In the genomic region with DNA sequence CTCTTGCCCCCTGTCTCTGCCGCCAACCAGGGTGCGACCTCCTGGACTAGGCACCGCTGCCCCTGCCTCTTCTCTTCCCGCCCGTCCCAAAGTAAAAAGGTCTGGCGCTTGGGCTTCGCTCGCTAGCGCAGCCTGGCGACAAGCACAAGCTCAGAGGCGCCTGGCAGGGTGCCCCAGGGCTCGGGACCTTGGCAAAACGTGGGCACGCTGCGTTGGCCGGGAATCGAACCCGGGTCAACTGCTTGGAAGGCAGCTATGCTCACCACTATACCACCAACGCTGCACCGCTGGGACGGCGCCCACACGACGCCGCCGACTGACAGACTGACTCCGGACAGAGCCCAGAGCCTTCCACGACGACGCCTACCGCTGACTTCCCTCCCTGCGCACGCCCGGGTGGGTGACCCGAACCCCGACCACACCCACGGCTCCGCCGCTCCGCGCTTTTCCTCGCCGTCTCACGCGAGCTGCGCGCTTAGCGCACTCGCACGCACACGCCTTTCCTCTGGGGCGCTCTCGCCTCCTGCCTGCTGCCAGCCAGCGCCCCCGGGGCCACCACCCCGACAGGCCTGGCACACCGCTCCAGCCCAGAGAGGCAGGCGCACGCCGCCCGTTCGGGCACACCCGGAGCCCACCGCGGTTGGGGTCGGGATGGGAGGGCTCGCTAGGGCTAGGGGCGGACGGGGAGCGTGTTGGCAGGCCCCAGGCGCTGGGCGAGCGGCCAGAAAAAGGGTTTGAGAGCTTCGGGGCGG, we compare ENCODE assay signal across 8 mouse cellular contexts. TPM values are rescaled to one million over a fixed set of nuclear protein-coding genes. Genes with fewer than 3 reads are reported as not detected.
A peak's percentile ranks its signal among the peaks of the same experiment; 100 is the strongest.
DNase-seq lines count a peak whose midpoint lies in the region; ATAC-seq lines count a peak whose summit lies in the region.
"Not testable (repeated sequence)": the region's sequence is repeated elsewhere in the genome, so short reads cannot be mapped to it uniquely, and the experiment has no call there.

A gene (minus strand): TSS at position 445 of the 752 bp plus-strand sequence.

- not testable (repeated sequence) for H3K9me3 ChIP-seq in embryonic facial prominence, embryonic 11.5 days (replicated peaks; ENCODE audit: control insufficient read depth, low read length); limb, embryonic 10.5 days (replicated peaks); midbrain, embryonic 11.5 days (ENCODE audit: control insufficient read depth, low read length)

- H3K4me2 ChIP-seq in embryonic facial prominence, embryonic 11.5 days (ENCODE audit: low read depth, low read length): peak within 1 kb of the TSS; percentile 46
- peak within 1 kb of the TSS; percentile 36 for H3K4me2 ChIP-seq in midbrain, embryonic 11.5 days

- 2% methylated on average over 40 of the region's 75 CpGs for WGBS in embryonic facial prominence, embryonic 11.5 days
- WGBS in limb, embryonic 10.5 days: 1% methylated on average over 45 of the region's 75 CpGs
- WGBS in midbrain, embryonic 11.5 days: 1% methylated on average over 39 of the region's 75 CpGs

- not testable (repeated sequence) for H3K4me1 ChIP-seq in embryonic facial prominence, embryonic 11.5 days (ENCODE audit: control insufficient read depth, insufficient read depth, low read length); midbrain, embryonic 11.5 days (ENCODE audit: control insufficient read depth, insufficient read depth, low read length)
- H3K4me1 ChIP-seq in limb, embryonic 10.5 days: peaks cover 15% of the 10 kb centered on the region

- H3K9ac ChIP-seq in embryonic facial prominence, embryonic 11.5 days (replicated peaks; ENCODE audit: low read length); midbrain, embryonic 11.5 days (ENCODE audit: low read length): not testable (repeated sequence)

- H3K27ac ChIP-seq in embryonic facial prominence, embryonic 11.5 days (replicated peaks; ENCODE audit: low read depth, low read length); limb, embryonic 10.5 days; midbrain, embryonic 11.5 days (ENCODE audit: low read depth, low read length): not testable (repeated sequence)

- H3K27me3 ChIP-seq in embryonic facial prominence, embryonic 11.5 days (ENCODE audit: control insufficient read depth, insufficient read depth, low read length): peaks cover 20% of the 10 kb centered on the region
- peaks cover 46% of the 10 kb centered on the region for H3K27me3 ChIP-seq in limb, embryonic 10.5 days (ENCODE audit: low read depth, poor library complexity, severe bottlenecking)
- H3K27me3 ChIP-seq in midbrain, embryonic 11.5 days (ENCODE audit: control insufficient read depth, insufficient read depth, low read length): peaks cover 29% of the 10 kb centered on the region

- peak; percentile 78 for DNase-seq in adrenal gland, postnatal 25 days
- DNase-seq in embryonic facial prominence, embryonic 11.5 days (ENCODE audit: low spot score): peak; percentile 77
- peak; percentile 72 for DNase-seq in kidney, adult 11 months
- DNase-seq in limb, embryonic 10.5 days (ENCODE audit: low spot score): peak; percentile 92
- peak; percentile 99 for DNase-seq in midbrain, embryonic 11.5 days (ENCODE audit: low spot score, missing footprints)
- DNase-seq in right cerebral cortex, postnatal 4 days: peak; percentile 85
- DNase-seq in yolk sac, embryonic 10.5 days (ENCODE audit: low spot score): peak; percentile 94

- not testable (repeated sequence) for H3K36me3 ChIP-seq in embryonic facial prominence, embryonic 11.5 days (replicated peaks; ENCODE audit: control insufficient read depth, insufficient read depth, low read depth, low read length); limb, embryonic 10.5 days; midbrain, embryonic 11.5 days (ENCODE audit: control insufficient read depth, insufficient read depth, low read length)

- peak within 1 kb of the TSS; percentile 23 for H3K4me3 ChIP-seq in embryonic facial prominence, embryonic 11.5 days (ENCODE audit: low read depth, low read length)
- H3K4me3 ChIP-seq in limb, embryonic 10.5 days: peak within 1 kb of the TSS; percentile 46
- peak within 1 kb of the TSS; percentile 26 for H3K4me3 ChIP-seq in midbrain, embryonic 11.5 days (ENCODE audit: low read depth, low read length)

- ATAC-seq in embryonic facial prominence, embryonic 11.5 days (replicated peaks; ENCODE audit: insufficient number of reproducible peaks, low FRiP score, low TSS enrichment, low read depth): peak; percentile 57
- ATAC-seq in granulocyte monocyte progenitor cell, adult 5-6 weeks (replicated peaks; ENCODE audit: poor library complexity, severe bottlenecking): peak; percentile 36
- ATAC-seq in midbrain, embryonic 11.5 days (ENCODE audit: low FRiP score): peak; percentile 72

RNA-seq across cellular contexts. Expression of the gene that starts here (rescaled TPM):
- total RNA-seq in adrenal gland, postnatal 25 days (2021): 5.5 and 7.4 TPM in 2 replicates
- 6.5 and 7.9 TPM in 2 replicates for polyA plus RNA-seq in embryonic facial prominence, embryonic 11.5 days (2014; fragmentation: Nextera tagmentation; extraction: Ambion mirVana)
- 274 and 310 TPM in 2 replicates for total RNA-seq in granulocyte monocyte progenitor cell, adult 5-6 weeks (2014; fragmentation: Nextera tagmentation)
- total RNA-seq in granulocyte monocyte progenitor cell, adult 5-6 weeks (2017): 498 and 520 TPM in 2 replicates
- polyA plus RNA-seq in limb, embryonic 10.5 days (2016; fragmentation: Nextera tagmentation; extraction: Ambion mirVana): 3.0 and 3.3 TPM in 2 replicates
- polyA plus RNA-seq in midbrain, embryonic 11.5 days (2014; fragmentation: Nextera tagmentation; extraction: Ambion mirVana): 8.5 and 8.6 TPM in 2 replicates

Comparison
In these comparisons a context has a peak if more than half of its experiments do, and no peak if none do; other contexts are left out.
1. RNA of the gene that starts here (total RNA-seq): 274 to 520 TPM in granulocyte monocyte progenitor cell, adult 5-6 weeks; 5.5 to 7.4 TPM in adrenal gland, postnatal 25 days; every median in the first group is over 10 times any median in the second.
2. Peak in every context shown above with its lines, with median percentiles within 50 percentile points of each other: DNase-seq, ATAC-seq and H3K4me3 ChIP-seq.